Comparison of ENCODE assay signal across 31 mouse cellular contexts in genomic region chr4:138755983-138756382, GRCm38 (mm10). TPM values are rescaled to one million over a fixed set of nuclear protein-coding genes. Genes with fewer than 3 reads are reported as not detected.
DNase-seq lines count a peak whose midpoint lies in the region; ATAC-seq and TF ChIP-seq lines count a peak whose summit lies in the region.
"Had no signal": no experiment of that assay in that cellular context is flagged by ENCODE, and none has a peak within 500 bp of the region (broad histone marks: within the 10 kb centered on the region; RNA-seq: fewer than 3 reads in every experiment).

No protein-coding gene starts in this region.

- no peaks in the 10 kb centered on the region for H3K9me3 ChIP-seq in hindbrain, embryonic 15.5 days
- H3K9me3 ChIP-seq in hindbrain, postnatal 0 days (ENCODE audit: low read length): no peaks in the 10 kb centered on the region
- H3K9me3 ChIP-seq in limb, embryonic 15.5 days: no peaks in the 10 kb centered on the region
- no peaks in the 10 kb centered on the region for H3K9me3 ChIP-seq in limb, embryonic 10.5 days (replicated peaks)
- H3K9me3 ChIP-seq in neural tube, embryonic 14.5 days (ENCODE audit: control insufficient read depth, low read length): no peaks in the 10 kb centered on the region
- no peaks in the 10 kb centered on the region for H3K9me3 ChIP-seq in liver, embryonic 12.5 days (replicated peaks)
- H3K9me3 ChIP-seq: forebrain, embryonic 13.5 days; lung, embryonic 15.5 days; midbrain, embryonic 12.5 days had no signal

- H3K27me3 ChIP-seq in hindbrain, embryonic 15.5 days: no peaks in the 10 kb centered on the region
- H3K27me3 ChIP-seq in hindbrain, postnatal 0 days (ENCODE audit: insufficient read depth, low read length): no peaks in the 10 kb centered on the region
- H3K27me3 ChIP-seq in limb, embryonic 15.5 days: no peaks in the 10 kb centered on the region
- no peaks in the 10 kb centered on the region for H3K27me3 ChIP-seq in limb, embryonic 10.5 days (ENCODE audit: low read depth, poor library complexity, severe bottlenecking)
- H3K27me3 ChIP-seq in neural tube, embryonic 14.5 days (ENCODE audit: control insufficient read depth, insufficient read depth, low read length): no peaks in the 10 kb centered on the region
- H3K27me3 ChIP-seq in liver, embryonic 12.5 days (replicated peaks): no peaks in the 10 kb centered on the region
- H3K27me3 ChIP-seq: forebrain, embryonic 13.5 days; lung, embryonic 15.5 days; midbrain, embryonic 12.5 days had no signal

- H3K27ac ChIP-seq in hindbrain, embryonic 15.5 days (replicated peaks): 0 out of 2 replicates have a peak overlapping the region, but pooled peaks have one; percentile 1
- H3K27ac ChIP-seq in hindbrain, postnatal 0 days: no peak overlapping the region
- H3K27ac ChIP-seq in limb, embryonic 15.5 days: no peak overlapping the region
- no peak overlapping the region for H3K27ac ChIP-seq in limb, embryonic 10.5 days
- H3K27ac ChIP-seq in neural tube, embryonic 14.5 days (ENCODE audit: low read depth, low read length): peak overlapping the region; percentile 52; the same call in 1 of the 2 replicates
- no peak overlapping the region for H3K27ac ChIP-seq in liver, embryonic 12.5 days
- H3K27ac ChIP-seq: forebrain, embryonic 13.5 days; gastrocnemius, adult 2 months; lung, embryonic 15.5 days; midbrain, embryonic 12.5 days had no signal

- H3K4me2 ChIP-seq in hindbrain, embryonic 15.5 days: no peak overlapping the region
- H3K4me2 ChIP-seq in hindbrain, postnatal 0 days (ENCODE audit: low read depth, low read length): no peak overlapping the region
- H3K4me2 ChIP-seq in limb, embryonic 15.5 days: no peak overlapping the region
- H3K4me2 ChIP-seq in neural tube, embryonic 14.5 days (ENCODE audit: low read depth, low read length): no peak overlapping the region
- no peak overlapping the region for H3K4me2 ChIP-seq in liver, embryonic 12.5 days
- H3K4me2 ChIP-seq: forebrain, embryonic 13.5 days; heart, embryonic 11.5 days; lung, embryonic 15.5 days; midbrain, embryonic 12.5 days had no signal

- no peak for DNase-seq in hindbrain, postnatal 0 days (ENCODE audit: low spot score)
- DNase-seq in limb, embryonic 10.5 days (ENCODE audit: low spot score): no peak
- peak; percentile 4 for DNase-seq in brain, embryonic 14.5 days (ENCODE audit: low read depth)
- DNase-seq: adrenal gland, postnatal 25 days; cerebellum, adult 18-20 months; gastrocnemius, adult 2 months; gastrocnemius, postnatal 36 days; heart, adult 18-20 months; heart, postnatal 36 days; kidney, adult 9 months; kidney, postnatal 10 days; thymus, postnatal 14 days had no signal

- TF ChIP-seq POLR2A in brain, embryonic 14.5 days (IDR thresholded peaks at IDR 0.05; ENCODE audit: borderline replicate concordance, extremely low read depth, insufficient read depth, insufficient read length, poor library complexity, severe bottlenecking): no peak

- no peak overlapping the region for H3K4me3 ChIP-seq in hindbrain, embryonic 15.5 days
- H3K4me3 ChIP-seq in hindbrain, postnatal 0 days (ENCODE audit: low read length): no peak overlapping the region
- H3K4me3 ChIP-seq in limb, embryonic 15.5 days: peak overlapping the region; percentile 16
- H3K4me3 ChIP-seq in limb, embryonic 10.5 days: no peak overlapping the region
- no peak overlapping the region for H3K4me3 ChIP-seq in neural tube, embryonic 14.5 days (ENCODE audit: low read depth, low read length)
- H3K4me3 ChIP-seq in liver, embryonic 12.5 days: no peak overlapping the region
- H3K4me3 ChIP-seq: forebrain, embryonic 13.5 days; gastrocnemius, adult 2 months; lung, embryonic 15.5 days; midbrain, embryonic 12.5 days had no signal

- WGBS in hindbrain, embryonic 15.5 days: 67% methylated on average over 11 of the region's 11 CpGs
- WGBS in hindbrain, postnatal 0 days: 61% methylated on average over 11 of the region's 11 CpGs
- WGBS in limb, embryonic 15.5 days: 45% methylated on average over 11 of the region's 11 CpGs
- WGBS in limb, embryonic 10.5 days: 88% methylated on average over 11 of the region's 11 CpGs
- 68% methylated on average over 11 of the region's 11 CpGs for WGBS in neural tube, embryonic 14.5 days
- WGBS in liver, embryonic 12.5 days (ENCODE audit: insufficient replicate concordance): 76% methylated on average over 11 of the region's 11 CpGs

- H3K4me1 ChIP-seq in hindbrain, embryonic 15.5 days (replicated peaks): peaks cover 11% of the 10 kb centered on the region
- no peaks in the 10 kb centered on the region for H3K4me1 ChIP-seq in hindbrain, postnatal 0 days (ENCODE audit: insufficient read depth, low read length)
- H3K4me1 ChIP-seq in limb, embryonic 15.5 days: peaks cover 9% of the 10 kb centered on the region
- H3K4me1 ChIP-seq in limb, embryonic 10.5 days: peaks cover 19% of the 10 kb centered on the region
- peaks cover 3% of the 10 kb centered on the region; the same call in 1 of the 2 replicates for H3K4me1 ChIP-seq in neural tube, embryonic 14.5 days (ENCODE audit: control insufficient read depth, insufficient read depth, low read length)
- H3K4me1 ChIP-seq in liver, embryonic 12.5 days: no peaks in the 10 kb centered on the region
- H3K4me1 ChIP-seq: forebrain, embryonic 13.5 days; lung, embryonic 15.5 days; midbrain, embryonic 12.5 days had no signal

- no peak for TF ChIP-seq CTCF in hindbrain, postnatal 0 days (IDR thresholded peaks at IDR 0.05; ENCODE audit: low read depth)
- TF ChIP-seq CTCF in brain, embryonic 14.5 days (IDR thresholded peaks at IDR 0.05; ENCODE audit: borderline replicate concordance, extremely low read depth, insufficient read depth, insufficient read length): no peak

- no peak overlapping the region for H3K9ac ChIP-seq in hindbrain, embryonic 15.5 days
- no peak overlapping the region for H3K9ac ChIP-seq in hindbrain, postnatal 0 days (replicated peaks; ENCODE audit: low read length)
- H3K9ac ChIP-seq in limb, embryonic 15.5 days: no peak overlapping the region
- H3K9ac ChIP-seq in neural tube, embryonic 14.5 days (replicated peaks; ENCODE audit: low read depth, low read length): no peak overlapping the region
- no peak overlapping the region for H3K9ac ChIP-seq in liver, embryonic 12.5 days
- H3K9ac ChIP-seq: forebrain, embryonic 13.5 days; lung, embryonic 15.5 days; midbrain, embryonic 12.5 days had no signal

- H3K36me3 ChIP-seq in hindbrain, embryonic 15.5 days: no peaks in the 10 kb centered on the region
- H3K36me3 ChIP-seq in hindbrain, postnatal 0 days (ENCODE audit: insufficient read depth, low read length): no peaks in the 10 kb centered on the region
- H3K36me3 ChIP-seq in limb, embryonic 15.5 days: no peaks in the 10 kb centered on the region
- no peaks in the 10 kb centered on the region for H3K36me3 ChIP-seq in limb, embryonic 10.5 days
- no peaks in the 10 kb centered on the region for H3K36me3 ChIP-seq in neural tube, embryonic 14.5 days (ENCODE audit: control insufficient read depth, insufficient read depth, low read length)
- no peaks in the 10 kb centered on the region for H3K36me3 ChIP-seq in liver, embryonic 12.5 days
- H3K36me3 ChIP-seq: lung, embryonic 15.5 days; midbrain, embryonic 12.5 days had no signal

- ATAC-seq in hindbrain, embryonic 15.5 days (ENCODE audit: low FRiP score, low read depth): no peak
- no peak for ATAC-seq in hindbrain, postnatal 0 days
- ATAC-seq in limb, embryonic 15.5 days (ENCODE audit: insufficient number of reproducible peaks, low FRiP score, low TSS enrichment, low read depth): no peak
- peak; percentile 31 for ATAC-seq in neural tube, embryonic 14.5 days (ENCODE audit: low read depth)
- no peak for ATAC-seq in liver, embryonic 12.5 days
- ATAC-seq: CD4-positive, CD25-positive, alpha-beta regulatory T cell, adult 4 months; forebrain, embryonic 13.5 days; intestine, embryonic 16.5 days had no signal

RNA-seq across cellular contexts. Expression of gene Pla2g2f, which starts 1.4 kb away (rescaled TPM):
- polyA plus RNA-seq in hindbrain, embryonic 15.5 days (2015; fragmentation: Nextera tagmentation; extraction: Ambion mirVana): 0.09 TPM in 1 of 2 replicates, not detected in the other
- total RNA-seq in hindbrain, postnatal 0 days (2014; rRNA removed): not detected in 2 replicates
- 0.09 and 0.11 TPM in 2 replicates for polyA plus RNA-seq in hindbrain, postnatal 0 days (2015; fragmentation: Nextera tagmentation; extraction: Ambion mirVana)
- 60.8 and 64.7 TPM in 2 replicates for polyA plus RNA-seq in limb, embryonic 15.5 days (2015; fragmentation: Nextera tagmentation; extraction: Ambion mirVana)
- polyA plus RNA-seq in limb, embryonic 10.5 days (2016; fragmentation: Nextera tagmentation; extraction: Ambion mirVana): 0.09 TPM in 1 of 2 replicates, not detected in the other
- 0.16 and 1.2 TPM in 2 replicates for polyA plus RNA-seq in brain, embryonic 14.5 days (2012; rRNA removed)
- polyA plus RNA-seq in neural tube, embryonic 14.5 days (2014; fragmentation: Nextera tagmentation; extraction: Ambion mirVana): not detected in 2 replicates
- not detected in 2 replicates for polyA plus RNA-seq in liver, embryonic 12.5 days (2016; fragmentation: Nextera tagmentation; extraction: Ambion mirVana)
- total RNA-seq: common myeloid progenitor, adult 5-6 weeks; gastrocnemius, adult 2 months; gastrocnemius, postnatal 36 days; left cerebral cortex, postnatal 10 days; liver, adult 2 months; megakaryocyte progenitor cell, adult 5-6 weeks; monocyte, adult 5-6 weeks had no signal
- polyA plus RNA-seq: CD4-positive, CD25-positive, alpha-beta regulatory T cell, adult 4 months; forebrain, embryonic 13.5 days; heart, embryonic 11.5 days; liver, adult 2 months; liver, embryonic 16.5 days; lung, embryonic 15.5 days; urinary bladder, adult 2 months had no signal

RNA-seq across cellular contexts. Expression of gene Ubxn10, which starts 19.0 kb away (rescaled TPM):
- polyA plus RNA-seq in hindbrain, embryonic 15.5 days (2015; fragmentation: Nextera tagmentation; extraction: Ambion mirVana): 3.7 and 4.3 TPM in 2 replicates
- total RNA-seq in hindbrain, postnatal 0 days (2014; rRNA removed): 6.9 and 8.9 TPM in 2 replicates
- 3.1 and 3.3 TPM in 2 replicates for polyA plus RNA-seq in hindbrain, postnatal 0 days (2015; fragmentation: Nextera tagmentation; extraction: Ambion mirVana)
- 0.43 and 0.54 TPM in 2 replicates for polyA plus RNA-seq in limb, embryonic 15.5 days (2015; fragmentation: Nextera tagmentation; extraction: Ambion mirVana)
- 1.2 and 1.3 TPM in 2 replicates for polyA plus RNA-seq in limb, embryonic 10.5 days (2016; fragmentation: Nextera tagmentation; extraction: Ambion mirVana)
- polyA plus RNA-seq in brain, embryonic 14.5 days (2012; rRNA removed): 3.8 and 5.3 TPM in 2 replicates
- polyA plus RNA-seq in neural tube, embryonic 14.5 days (2014; fragmentation: Nextera tagmentation; extraction: Ambion mirVana): 2.7 and 3.0 TPM in 2 replicates
- 0.16 and 0.23 TPM in 2 replicates for polyA plus RNA-seq in liver, embryonic 12.5 days (2016; fragmentation: Nextera tagmentation; extraction: Ambion mirVana)
- total RNA-seq: common myeloid progenitor, adult 5-6 weeks; megakaryocyte progenitor cell, adult 5-6 weeks; monocyte, adult 5-6 weeks had no signal
- polyA plus RNA-seq: CD4-positive, CD25-positive, alpha-beta regulatory T cell, adult 4 months had no signal

RNA-seq across cellular contexts. Expression of gene Pla2g2d, which starts 19.6 kb away (rescaled TPM):
- 0.64 and 0.93 TPM in 2 replicates for polyA plus RNA-seq in hindbrain, embryonic 15.5 days (2015; fragmentation: Nextera tagmentation; extraction: Ambion mirVana)
- 0.14 and 0.31 TPM in 2 replicates for total RNA-seq in hindbrain, postnatal 0 days (2014; rRNA removed)
- polyA plus RNA-seq in hindbrain, postnatal 0 days (2015; fragmentation: Nextera tagmentation; extraction: Ambion mirVana): 0.71 and 0.76 TPM in 2 replicates
- 0.26 and 0.51 TPM in 2 replicates for polyA plus RNA-seq in limb, embryonic 15.5 days (2015; fragmentation: Nextera tagmentation; extraction: Ambion mirVana)
- not detected in 2 replicates for polyA plus RNA-seq in limb, embryonic 10.5 days (2016; fragmentation: Nextera tagmentation; extraction: Ambion mirVana)
- polyA plus RNA-seq in brain, embryonic 14.5 days (2012; rRNA removed): 0.13 and 0.14 TPM in 2 replicates
- polyA plus RNA-seq in neural tube, embryonic 14.5 days (2014; fragmentation: Nextera tagmentation; extraction: Ambion mirVana): 1.6 and 2.6 TPM in 2 replicates
- polyA plus RNA-seq in liver, embryonic 12.5 days (2016; fragmentation: Nextera tagmentation; extraction: Ambion mirVana): 0.05 and 0.06 TPM in 2 replicates
- total RNA-seq: common myeloid progenitor, adult 5-6 weeks; liver, adult 2 months; megakaryocyte progenitor cell, adult 5-6 weeks; monocyte, adult 5-6 weeks had no signal
- polyA plus RNA-seq: heart, embryonic 11.5 days; heart, embryonic 16.5 days; limb, embryonic 11.5 days; liver, adult 2 months; liver, embryonic 16.5 days; lung, embryonic 15.5 days had no signal

RNA-seq across cellular contexts. Expression of gene Pla2g2c, which starts 31.4 kb away (rescaled TPM):
- polyA plus RNA-seq in hindbrain, embryonic 15.5 days (2015; fragmentation: Nextera tagmentation; extraction: Ambion mirVana): 0.51 and 0.54 TPM in 2 replicates
- total RNA-seq in hindbrain, postnatal 0 days (2014; rRNA removed): 0.26 and 1.5 TPM in 2 replicates
- polyA plus RNA-seq in hindbrain, postnatal 0 days (2015; fragmentation: Nextera tagmentation; extraction: Ambion mirVana): 0.82 and 0.93 TPM in 2 replicates
- 0.24 TPM in 1 of 2 replicates, not detected in the other for polyA plus RNA-seq in limb, embryonic 15.5 days (2015; fragmentation: Nextera tagmentation; extraction: Ambion mirVana)
- polyA plus RNA-seq in limb, embryonic 10.5 days (2016; fragmentation: Nextera tagmentation; extraction: Ambion mirVana): 0.64 and 0.80 TPM in 2 replicates
- polyA plus RNA-seq in brain, embryonic 14.5 days (2012; rRNA removed): 0.24 and 0.63 TPM in 2 replicates
- polyA plus RNA-seq in neural tube, embryonic 14.5 days (2014; fragmentation: Nextera tagmentation; extraction: Ambion mirVana): 0.35 and 0.49 TPM in 2 replicates
- 0.10 TPM in 1 of 2 replicates, not detected in the other for polyA plus RNA-seq in liver, embryonic 12.5 days (2016; fragmentation: Nextera tagmentation; extraction: Ambion mirVana)
- total RNA-seq: common myeloid progenitor, adult 5-6 weeks; gastrocnemius, adult 2 months; gastrocnemius, postnatal 36 days; left cerebral cortex, postnatal 10 days; liver, adult 2 months; megakaryocyte progenitor cell, adult 5-6 weeks; monocyte, adult 5-6 weeks had no signal
- polyA plus RNA-seq: CD4-positive, CD25-positive, alpha-beta regulatory T cell, adult 4 months; heart, embryonic 16.5 days; liver, adult 2 months; liver, embryonic 16.5 days; urinary bladder, adult 2 months had no signal

Comparison
In these comparisons a context has a peak if more than half of its experiments do, and no peak if none do; other contexts are left out.
1. H3K27ac ChIP-seq: peak in hindbrain, embryonic 15.5 days (single experiment) and neural tube, embryonic 14.5 days (single experiment); none in hindbrain, postnatal 0 days (single experiment), limb, embryonic 15.5 days (single experiment), limb, embryonic 10.5 days (single experiment) and liver, embryonic 12.5 days (single experiment).
2. RNA of gene Pla2g2f, which starts 1.4 kb away (polyA plus RNA-seq): 60.8 to 64.7 TPM in limb, embryonic 15.5 days; 0.16 to 1.2 TPM in brain, embryonic 14.5 days, 0.09 to 0.11 TPM in hindbrain, postnatal 0 days, 0.09 TPM in hindbrain, embryonic 15.5 days, 0.09 TPM in limb, embryonic 10.5 days, not detected in neural tube, embryonic 14.5 days and not detected in liver, embryonic 12.5 days; every median in the first group is over 10 times any median in the second.